Mouse (Mus musculus) heart, embryonic 15.5 days (tissue): ENCODE results near the gene Patl1. TPM values are rescaled to one million over a fixed set of nuclear protein-coding genes. Genes with fewer than 3 reads are reported as not detected.
"Not testable (repeated sequence)": the region's sequence is repeated elsewhere in the genome, so short reads cannot be mapped to it uniquely, and the experiment has no call there.

Source experiments
- ATAC-seq: fragments of 200-750 bp; cut with Nextera tagmentation; replicated peaks from 2 replicates; pipeline ENCODE4 v1.8.0; 2017; ENCODE audit warnings: low read depth, moderate TSS enrichment; ENCODE audit not compliant: insufficient number of reproducible peaks, insufficient read depth, low FRiP score
- H3K27ac ChIP-seq: fragments of 300-500 bp; sonication (generic); 2 replicates; pipeline ENCODE4 v1.5.1; 2015; ENCODE audit warnings: mild to moderate bottlenecking, inconsistent platforms
- H3K27me3 ChIP-seq: fragments of 300-500 bp; sonication (generic); 2 replicates; pipeline ENCODE4 v1.6.1; 2015; ENCODE audit warnings: inconsistent platforms
- H3K36me3 ChIP-seq: fragments of 300-500 bp; sonication (generic); 2 replicates; pipeline ENCODE4 v1.6.1; 2015; ENCODE audit warnings: mild to moderate bottlenecking, inconsistent platforms
- H3K4me1 ChIP-seq: fragments of 300-500 bp; sonication (generic); replicated peaks from 2 replicates; pipeline ENCODE4 v1.6.1; 2015; ENCODE audit warnings: inconsistent platforms
- H3K4me2 ChIP-seq: fragments of 300-500 bp; sonication (generic); 2 replicates; pipeline ENCODE4 v1.6.1; 2015; ENCODE audit warnings: inconsistent platforms, mild to moderate bottlenecking, moderate library complexity
- H3K4me3 ChIP-seq: fragments of 300-500 bp; sonication (generic); 2 replicates; pipeline ENCODE4 v1.5.1; 2015; ENCODE audit warnings: mild to moderate bottlenecking, inconsistent platforms
- H3K9ac ChIP-seq: fragments of 300-500 bp; sonication (generic); 2 replicates; pipeline ENCODE4 v1.6.1; 2015; ENCODE audit warnings: mild to moderate bottlenecking, inconsistent platforms
- H3K9me3 ChIP-seq: fragments of 300-500 bp; sonication (generic); replicated peaks from 2 replicates; pipeline ENCODE4 v1.6.1; 2016; ENCODE audit warnings: inconsistent platforms
- WGBS: fragments of 180-500 bp; shearing (Covaris S2); methylation state at CpG from one replicate; pipeline ENCODE4 v1.1.7; 2015; ENCODE audit warnings: mixed read lengths; 5-methylcytosine and 5-hydroxymethylcytosine counted together
- polyA plus RNA-seq: library from polyadenylated mRNA; unstranded; fragments of >200 nt; fragmentation: Nextera tagmentation; extraction: Ambion mirVana; gene quantifications from 2 replicates; pipeline ENCODE4 v1.2.1, GENCODE M21; 2015

Gene Patl1
- polyA plus RNA-seq = 17.2 and 17.3 TPM in 2 replicates

GRCm38 (mm10) chr19:11912037-11912532 is at the start of gene Patl1:
Gene Patl1 (plus strand): TSS chr19:11912399.
- Histone ChIP-seq H3K4me3 (peak within 1 kb of the TSS; percentile 92), H3K4me1 (peaks cover 24% of the 10 kb centered on the region), H3K9me3 (no peaks in the 10 kb centered on the region), H3K27me3 (no peaks in the 10 kb centered on the region), H3K36me3 (peaks cover 9% of the 10 kb centered on the region; the same call in 1 of the 2 replicates), H3K27ac (peak within 1 kb of the TSS; percentile 95), H3K9ac (peak within 1 kb of the TSS; percentile 90), H3K4me2 (peak within 1 kb of the TSS; percentile 69)
- ATAC-seq = peak; percentile 97
- WGBS = under 1% methylated on average over 52 of the region's 53 CpGs

- 73% methylated on average over 2 of the region's 2 CpGs for WGBS
- Histone ChIP-seq H3K9ac (no peak overlapping the region), H3K4me2 (no peak overlapping the region), H3K36me3 (no peaks in the 10 kb centered on the region), H3K4me3 (no peak overlapping the region), H3K9me3 (no peaks in the 10 kb centered on the region), H3K27me3 (no peaks in the 10 kb centered on the region), H3K27ac (no peak overlapping the region), H3K4me1 (no peaks in the 10 kb centered on the region)
- ATAC-seq = no peak
Observed at GRCm38 (mm10) chr19:11867837-11868236, 44.4 kb upstream of the Patl1 start.

GRCm38 (mm10) chr19:11875006-11875405 is 37.2 kb upstream of the Patl1 start, which contains the start of gene Olfr1419:
Gene Olfr1419 (minus strand): TSS chr19:11875106.
- H3K36me3 ChIP-seq = no peaks in the 10 kb centered on the region
- no peaks in the 10 kb centered on the region for H3K9me3 ChIP-seq
- no peaks in the 10 kb centered on the region for H3K27me3 ChIP-seq
- no peak within 1 kb of the TSS for H3K4me2 ChIP-seq
- no peak within 1 kb of the TSS for H3K27ac ChIP-seq
- H3K9ac ChIP-seq = no peak within 1 kb of the TSS
- no peak for ATAC-seq
- H3K4me1 ChIP-seq = no peaks in the 10 kb centered on the region
- H3K4me3 ChIP-seq = no peak within 1 kb of the TSS
- WGBS = 32% methylated on average over 1 of the region's 1 CpGs

GRCm38 (mm10) chr19:11878404-11878803 is 33.8 kb upstream of the Patl1 start:
- peak overlapping the region; percentile 36; the same call in 1 of the 2 replicates for H3K4me2 ChIP-seq
- 0 out of 2 replicates have a peak overlapping the region, but pooled peaks have one; percentile 7 for H3K4me3 ChIP-seq
- not testable (repeated sequence) for H3K36me3 ChIP-seq, H3K4me1 ChIP-seq, H3K27me3 ChIP-seq, ATAC-seq, H3K9me3 ChIP-seq, H3K9ac ChIP-seq, H3K27ac ChIP-seq
- 44% methylated on average over 22 of the region's 22 CpGs for WGBS

GRCm38 (mm10) chr19:11886265-11886664 is 25.9 kb upstream of the Patl1 start, which contains the start of gene Olfr1420:
Gene Olfr1420 (plus strand): TSS chr19:11886565.
- no peak within 1 kb of the TSS for H3K4me3 ChIP-seq
- ATAC-seq = no peak

GRCm38 (mm10) chr19:11911021-11911420 is 1.2 kb upstream of the Patl1 start:
- H3K4me3 ChIP-seq = peak overlapping the region; percentile 92
- H3K27me3 ChIP-seq = no peaks in the 10 kb centered on the region
- no peak for ATAC-seq
- peak overlapping the region; percentile 95; the same call in 1 of the 2 replicates for H3K27ac ChIP-seq
- peak overlapping the region; percentile 69 for H3K4me2 ChIP-seq
- 75% methylated on average over 5 of the region's 5 CpGs for WGBS
- peaks cover 21% of the 10 kb centered on the region for H3K4me1 ChIP-seq
- peaks cover 9% of the 10 kb centered on the region; the same call in 1 of the 2 replicates for H3K36me3 ChIP-seq
- H3K9me3 ChIP-seq = no peaks in the 10 kb centered on the region
- H3K9ac ChIP-seq = no peak overlapping the region; the same call in 1 of the 2 replicates

More at GRCm38 (mm10) chr19:11886265-11886664, 25.9 kb upstream of the Patl1 start, which contains the start of gene Olfr1420:
- no peaks in the 10 kb centered on the region for H3K4me1 ChIP-seq
- no peaks in the 10 kb centered on the region for H3K36me3 ChIP-seq
- H3K27me3 ChIP-seq = no peaks in the 10 kb centered on the region
- no peak within 1 kb of the TSS for H3K9ac ChIP-seq
- 20% methylated on average over 1 of the region's 1 CpGs for WGBS
- no peaks in the 10 kb centered on the region for H3K9me3 ChIP-seq
- no peak within 1 kb of the TSS for H3K27ac ChIP-seq
- H3K4me2 ChIP-seq = no peak within 1 kb of the TSS

GRCm38 (mm10) chr19:11911603-11912002 is 596 bp upstream of the Patl1 start:
- H3K9me3 ChIP-seq = no peaks in the 10 kb centered on the region
- peak overlapping the region; percentile 69 for H3K4me2 ChIP-seq
- WGBS = 3% methylated on average over 17 of the region's 17 CpGs
- H3K9ac ChIP-seq = peak overlapping the region; percentile 90
- peaks cover 9% of the 10 kb centered on the region; the same call in 1 of the 2 replicates for H3K36me3 ChIP-seq
- peaks cover 24% of the 10 kb centered on the region for H3K4me1 ChIP-seq
- no peaks in the 10 kb centered on the region for H3K27me3 ChIP-seq
- ATAC-seq = peak; percentile 38
- H3K27ac ChIP-seq = peak overlapping the region; percentile 95
- peak overlapping the region; percentile 92 for H3K4me3 ChIP-seq

- Histone ChIP-seq H3K4me2 (peak overlapping the region; percentile 65), H3K9me3 (no peaks in the 10 kb centered on the region), H3K27me3 (no peaks in the 10 kb centered on the region), H3K36me3 (peaks cover 9% of the 10 kb centered on the region; the same call in 1 of the 2 replicates), H3K9ac (peak overlapping the region; percentile 90), H3K4me1 (peaks cover 27% of the 10 kb centered on the region), H3K27ac (peak overlapping the region; percentile 95), H3K4me3 (peak overlapping the region; percentile 92)
- ATAC-seq = peak; percentile 48
- 0% methylated on average over 31 of the region's 54 CpGs for WGBS
Observed at GRCm38 (mm10) chr19:11912533-11913121, 428 bp downstream of the Patl1 start.

- no peak for ATAC-seq
- WGBS = 12% methylated on average over 2 of the region's 2 CpGs
- no peak overlapping the region for H3K9ac ChIP-seq
Observed at GRCm38 (mm10) chr19:11915804-11916203, 3.6 kb downstream of the Patl1 start.

GRCm38 (mm10) chr19:11922068-11922467 is 9.9 kb downstream of the Patl1 start:
- Histone ChIP-seq H3K4me1 (0 out of 2 replicates have a peak, but pooled peaks cover 3% of the 10 kb centered on the region), H3K27ac (no peak overlapping the region), H3K4me2 (no peak overlapping the region), H3K27me3 (no peaks in the 10 kb centered on the region), H3K9me3 (no peaks in the 10 kb centered on the region), H3K4me3 (no peak overlapping the region), H3K9ac (no peak overlapping the region), H3K36me3 (peaks cover 67% of the 10 kb centered on the region)
- no peak for ATAC-seq
- WGBS = 93% methylated on average over 1 of the region's 1 CpGs

More at GRCm38 (mm10) chr19:11915804-11916203, 3.6 kb downstream of the Patl1 start:
- no peak overlapping the region for H3K4me3 ChIP-seq
- H3K4me2 ChIP-seq = no peak overlapping the region
- H3K4me1 ChIP-seq = peaks cover 27% of the 10 kb centered on the region
- no peaks in the 10 kb centered on the region for H3K9me3 ChIP-seq
- H3K27me3 ChIP-seq = no peaks in the 10 kb centered on the region
- H3K36me3 ChIP-seq = peaks cover 19% of the 10 kb centered on the region
- H3K27ac ChIP-seq = no peak overlapping the region

GRCm38 (mm10) chr19:11922515-11922914 is 10.3 kb downstream of the Patl1 start:
- H3K4me1 ChIP-seq, H3K4me2 ChIP-seq, H3K27ac ChIP-seq, H3K9ac ChIP-seq, ATAC-seq, H3K9me3 ChIP-seq, H3K27me3 ChIP-seq, H3K4me3 ChIP-seq: not testable (repeated sequence)
- WGBS = 96% methylated on average over 2 of the region's 2 CpGs
- peaks cover 71% of the 10 kb centered on the region for H3K36me3 ChIP-seq
